Mouse (Mus musculus) heart, postnatal 10 days (tissue): ENCODE data around the gene Ubr3. TPM values are rescaled to one million over a fixed set of nuclear protein-coding genes. Genes with fewer than 3 reads are reported as not detected.
"Not testable (repeated sequence)": the region's sequence is repeated elsewhere in the genome, so short reads cannot be mapped to it uniquely, and the experiment has no call there.

Source experiments
- DNase-seq, 2 experiments: peaks; one replicate each; pipeline ENCODE4 v3.0.0; 2021
- intact Hi-C: fragments of 180-260 bp; cut with DNase I; formaldehyde crosslinking; loops from one replicate; pipeline ENCODE4 v1.15.1; 2025
- total RNA-seq, 2 experiments: library from RNA; stranded (reverse); gene quantifications; 2 replicates each; pipeline ENCODE4 v1.2.3; 2021

Gene Ubr3
- total RNA-seq, 2 experiments from 2014 or later = 105 to 111 TPM

GRCm38 (mm10) chr2:69897618-69898575, 851 bp downstream of the Ubr3 start:
- peak; percentile 69 to 77 for DNase-seq
- intact Hi-C loops = loop anchor here (1.0 kb wide), 1 partner anchor 37 kb away; the partner anchor contains the start of gene Ssb

- intact Hi-C loops = no loop called here
- DNase-seq = no peak
Observed at GRCm38 (mm10) chr2:69903541-69903940, 6.5 kb downstream of the Ubr3 start.

GRCm38 (mm10) chr2:69907394-69907793, 10.3 kb downstream of the Ubr3 start:
- DNase-seq, intact Hi-C loops: not testable (repeated sequence)

- intact Hi-C loops = no loop called here
- DNase-seq = no peak
Observed at GRCm38 (mm10) chr2:69912801-69913200, 15.8 kb downstream of the Ubr3 start.

- intact Hi-C loops = no loop called here
- DNase-seq = no peak
Observed at GRCm38 (mm10) chr2:69917301-69917700, 20.3 kb downstream of the Ubr3 start.

GRCm38 (mm10) chr2:69924943-69925342, 27.9 kb downstream of the Ubr3 start:
- intact Hi-C loops = no loop called here
- DNase-seq = no peak

GRCm38 (mm10) chr2:69936331-69936730, 39.3 kb downstream of the Ubr3 start:
- intact Hi-C loops = no loop called here

GRCm38 (mm10) chr2:69939226-69939625, 42.2 kb downstream of the Ubr3 start:
- intact Hi-C loops = no loop called here

More at GRCm38 (mm10) chr2:69936331-69936730, 39.3 kb downstream of the Ubr3 start:
- DNase-seq = no peak

GRCm38 (mm10) chr2:69939649-69940048, 42.6 kb downstream of the Ubr3 start:
- no peak for DNase-seq
- intact Hi-C loops = no loop called here

More at GRCm38 (mm10) chr2:69939226-69939625, 42.2 kb downstream of the Ubr3 start:
- DNase-seq = no peak

- intact Hi-C loops = no loop called here
- DNase-seq = no peak
Observed at GRCm38 (mm10) chr2:69941391-69942030, 44.5 kb downstream of the Ubr3 start.

- intact Hi-C loops = loop anchor here (10.0 kb wide), 1 partner anchor 148 kb away; no protein-coding TSS in a partner anchor
- no peak for DNase-seq
Observed at GRCm38 (mm10) chr2:69952849-69953248, 55.8 kb downstream of the Ubr3 start.

- intact Hi-C loops = loop anchor here (5.0 to 10.0 kb wide), 3 partner anchors 98 to 323 kb away; no protein-coding TSS in a partner anchor
- peak; percentile 8 to 36 for DNase-seq
Observed at GRCm38 (mm10) chr2:69955635-69956034, 58.6 kb downstream of the Ubr3 start.

- intact Hi-C loops = loop anchor here (5.0 to 10.0 kb wide), 3 partner anchors 100 to 325 kb away; no protein-coding TSS in a partner anchor
- no peak for DNase-seq
Observed at GRCm38 (mm10) chr2:69957622-69958021, 60.6 kb downstream of the Ubr3 start.

- no peak for DNase-seq
- intact Hi-C loops = no loop called here
Observed at GRCm38 (mm10) chr2:69974896-69975295, 77.8 kb downstream of the Ubr3 start.

GRCm38 (mm10) chr2:69989224-69989623, 92.2 kb downstream of the Ubr3 start:
- DNase-seq = no peak
- intact Hi-C loops = no loop called here

- intact Hi-C loops = no loop called here
Observed at GRCm38 (mm10) chr2:69990647-69991046, 93.6 kb downstream of the Ubr3 start.

GRCm38 (mm10) chr2:69994082-69994736, 97.2 kb downstream of the Ubr3 start:
- intact Hi-C loops, DNase-seq: not testable (repeated sequence)

More at GRCm38 (mm10) chr2:69990647-69991046, 93.6 kb downstream of the Ubr3 start:
- no peak for DNase-seq

GRCm38 (mm10) chr2:69994779-69995178, 97.7 kb downstream of the Ubr3 start:
- DNase-seq = no peak
- intact Hi-C loops = no loop called here

- intact Hi-C loops = no loop called here
- no peak for DNase-seq
Observed at GRCm38 (mm10) chr2:69999097-69999770, 102.2 kb downstream of the Ubr3 start.

GRCm38 (mm10) chr2:70000316-70000715, 103.3 kb downstream of the Ubr3 start:
- no peak for DNase-seq
- intact Hi-C loops = no loop called here
